ENCODE assay signal across 8 mouse cellular contexts in the genomic region with DNA sequence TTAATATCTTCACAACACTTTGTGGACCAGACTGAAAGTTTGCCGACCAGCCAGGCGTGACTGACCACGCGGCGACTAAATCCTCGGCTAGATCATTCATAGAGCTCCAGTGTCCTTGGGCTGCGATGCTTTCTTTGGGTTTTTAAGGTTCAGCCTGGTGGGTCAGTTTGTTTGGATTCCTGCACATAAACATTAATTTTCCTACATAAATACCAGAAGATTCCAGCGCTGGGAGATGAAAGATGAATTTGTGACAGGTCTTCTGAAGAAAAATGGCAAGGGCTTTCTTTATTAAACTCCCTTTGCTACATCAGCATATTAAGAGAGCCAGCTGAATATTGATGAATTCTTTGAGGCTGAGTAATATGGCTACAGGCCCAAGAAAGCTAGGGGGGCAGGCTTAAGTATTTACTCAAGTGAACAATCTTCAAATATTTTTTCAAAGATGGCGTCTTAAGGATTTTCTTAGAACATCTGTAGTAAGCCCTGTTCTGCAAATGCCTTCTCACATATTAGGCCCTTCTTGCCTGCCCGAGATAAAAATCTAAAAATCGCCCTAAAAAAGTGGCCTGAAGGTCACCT.
DNase-seq lines count a peak whose midpoint lies in the region; ATAC-seq lines count a peak whose summit lies in the region.
"Had no signal": no experiment of that assay in that cellular context is flagged by ENCODE, and none has a peak within 500 bp of the region (broad histone marks: within the 10 kb centered on the region; RNA-seq: fewer than 3 reads in every experiment).

No protein-coding gene starts in this region.

- H3K27me3 ChIP-seq in kidney, embryonic 14.5 days (ENCODE audit: control insufficient read depth, insufficient read depth, low read length) = no peaks in the 10 kb centered on the region
- H3K27me3 ChIP-seq in limb, embryonic 10.5 days (ENCODE audit: low read depth, poor library complexity, severe bottlenecking) = peaks cover 35% of the 10 kb centered on the region

- H3K9ac ChIP-seq in kidney, embryonic 14.5 days (ENCODE audit: low read depth, low read length) = no peak overlapping the region

- WGBS in kidney, embryonic 14.5 days = 39% methylated on average over 11 of the region's 11 CpGs
- WGBS in limb, embryonic 10.5 days = 19% methylated on average over 11 of the region's 11 CpGs

- H3K4me3 ChIP-seq in kidney, embryonic 14.5 days (ENCODE audit: low read length) = peak overlapping the region; percentile 25
- H3K4me3 ChIP-seq in brown adipose tissue, adult 24 weeks (ENCODE audit: insufficient read depth, low read depth, low read length) = peak overlapping the region; percentile 20; the same call in 1 of the 2 replicates
- H3K4me3 ChIP-seq in limb, embryonic 10.5 days = peak overlapping the region; percentile 69
- H3K4me3 ChIP-seq: erythroblast, embryonic 14.5 days had no signal

- peak overlapping the region; percentile 47 for H3K4me2 ChIP-seq in kidney, embryonic 14.5 days (replicated peaks; ENCODE audit: low read depth, low read length)

- H3K4me1 ChIP-seq in kidney, embryonic 14.5 days (ENCODE audit: control insufficient read depth, insufficient read depth, low read length) = no peaks in the 10 kb centered on the region
- no peaks in the 10 kb centered on the region for H3K4me1 ChIP-seq in brown adipose tissue, adult 24 weeks (ENCODE audit: control insufficient read depth, insufficient read depth, insufficient read length, low read length)
- H3K4me1 ChIP-seq in limb, embryonic 10.5 days = peaks cover 19% of the 10 kb centered on the region

- no peak for ATAC-seq in kidney, embryonic 14.5 days (ENCODE audit: low FRiP score, low TSS enrichment)

- no peak overlapping the region; the same call in 1 of the 2 replicates for H3K27ac ChIP-seq in kidney, embryonic 14.5 days (ENCODE audit: low read depth, low read length)
- H3K27ac ChIP-seq in brown adipose tissue, adult 24 weeks (replicated peaks; ENCODE audit: low read depth, low read length) = no peak overlapping the region
- peak overlapping the region; percentile 95 for H3K27ac ChIP-seq in limb, embryonic 10.5 days

- no peaks in the 10 kb centered on the region for H3K36me3 ChIP-seq in kidney, embryonic 14.5 days (ENCODE audit: control insufficient read depth, insufficient read depth, low read length)
- H3K36me3 ChIP-seq in limb, embryonic 10.5 days = peaks cover 5% of the 10 kb centered on the region

- no peak for DNase-seq in kidney, adult 18-20 months
- DNase-seq in Muller cell, postnatal 12 days (ENCODE audit: inconsistent ontology term) = peak; percentile 20
- no peak for DNase-seq in limb, embryonic 10.5 days (ENCODE audit: low spot score)
- no peak for DNase-seq in spleen, postnatal 36 days (ENCODE audit: low spot score in 2 of 2)
- no peak for DNase-seq in cerebellum, postnatal 10 days

- no peaks in the 10 kb centered on the region for H3K9me3 ChIP-seq in kidney, embryonic 14.5 days (ENCODE audit: control insufficient read depth, low read length)
- H3K9me3 ChIP-seq in limb, embryonic 10.5 days (replicated peaks) = no peaks in the 10 kb centered on the region
